Mouse (Mus musculus): ENCODE measurements around the gene Paf1. TPM values are rescaled to one million over a fixed set of nuclear protein-coding genes. Genes with fewer than 3 reads are reported as not detected.

The Paf1 gene
- polyA plus RNA-seq, 2 experiments, result 15.0 to 40.4 TPM

GRCm38 (mm10) chr7:28360291-28360690 lies 32.5 kb upstream of the Paf1 start:
- H3K4me1 ChIP-seq (replicated peaks; ENCODE audit: control insufficient read depth in 2 of 2, insufficient read depth in 2 of 2, low read length in 1 of 2), result peaks cover 0 to 10% of the 10 kb centered on the region in 2 experiments; a peak in 3 of 4 replicates
- no peaks in the 10 kb centered on the region for H3K36me3 ChIP-seq (replicated peaks; ENCODE audit: control insufficient read depth, insufficient read depth, low read depth)
- DNase-seq (ENCODE audit: low read depth in 3 of 3, low spot score in 3 of 3) (no peak), ATAC-seq (ENCODE audit: insufficient read depth) (no peak)
- H3K9ac ChIP-seq (replicated peaks), result no peak overlapping the region
- no peak overlapping the region for H3K4me3 ChIP-seq (ENCODE audit: insufficient read depth in 1 of 2, low read depth in 2 of 2, low read length in 2 of 2)
- WGBS (ENCODE audit: insufficient replicate concordance), result 74% methylated on average over 6 of the region's 6 CpGs
- TF ChIP-seq EP300 (IDR thresholded peaks at IDR 0.05; ENCODE audit: low read depth) (no peak), CTCF (IDR thresholded peaks at IDR 0.05; ENCODE audit: low read depth) (no peak)
- H3K9me3 ChIP-seq (ENCODE audit: control insufficient read depth, low read length), result no peaks in the 10 kb centered on the region
- no peaks in the 10 kb centered on the region for H3K27me3 ChIP-seq (ENCODE audit: control insufficient read depth, insufficient read depth, low read length)
- no peak overlapping the region for H3K4me2 ChIP-seq (ENCODE audit: low read depth)
- H3K27ac ChIP-seq, result no peak overlapping the region

- Histone ChIP-seq H3K36me3 (replicated peaks; ENCODE audit: control insufficient read depth, insufficient read depth, low read depth) (no peaks in the 10 kb centered on the region), H3K27ac (no peak overlapping the region), H3K4me3 (ENCODE audit: insufficient read depth in 1 of 2, low read depth in 2 of 2, low read length in 2 of 2) (no peak overlapping the region), H3K4me2 (ENCODE audit: low read depth) (no peak overlapping the region), H3K9ac (replicated peaks) (no peak overlapping the region), H3K9me3 (ENCODE audit: control insufficient read depth, low read length) (no peaks in the 10 kb centered on the region), H3K4me1 (replicated peaks; ENCODE audit: control insufficient read depth in 2 of 2, insufficient read depth in 2 of 2, low read length in 1 of 2) (peaks cover 0 to 10% of the 10 kb centered on the region in 2 experiments; a peak in 3 of 4 replicates), H3K27me3 (ENCODE audit: control insufficient read depth, insufficient read depth, low read length) (no peaks in the 10 kb centered on the region)
- no peak for ATAC-seq (ENCODE audit: insufficient read depth)
- TF ChIP-seq EP300 (IDR thresholded peaks at IDR 0.05; ENCODE audit: low read depth) (no peak), CTCF (IDR thresholded peaks at IDR 0.05; ENCODE audit: low read depth) (no peak)
- WGBS (ENCODE audit: insufficient replicate concordance), result 79% methylated on average over 19 of the region's 20 CpGs
- DNase-seq (ENCODE audit: low read depth in 3 of 3, low spot score in 3 of 3), result no peak
Measured at GRCm38 (mm10) chr7:28361647-28362341, 31.0 kb upstream of the Paf1 start.

- 75% methylated on average over 16 of the region's 16 CpGs for WGBS (ENCODE audit: insufficient replicate concordance)
- H3K9ac ChIP-seq (replicated peaks), result no peak overlapping the region
- H3K9me3 ChIP-seq (ENCODE audit: control insufficient read depth, low read length), result no peaks in the 10 kb centered on the region
- ATAC-seq (ENCODE audit: insufficient read depth) (no peak), DNase-seq (ENCODE audit: low read depth in 3 of 3, low spot score in 3 of 3) (no peak)
- H3K4me3 ChIP-seq (ENCODE audit: insufficient read depth in 1 of 2, low read depth in 2 of 2, low read length in 2 of 2), result no peak overlapping the region
- H3K4me2 ChIP-seq (ENCODE audit: low read depth), result no peak overlapping the region
- H3K36me3 ChIP-seq (replicated peaks; ENCODE audit: control insufficient read depth, insufficient read depth, low read depth), result no peaks in the 10 kb centered on the region
- peaks cover 0 to 8% of the 10 kb centered on the region in 2 experiments; a peak in 2 of 4 replicates for H3K4me1 ChIP-seq (replicated peaks; ENCODE audit: control insufficient read depth in 2 of 2, insufficient read depth in 2 of 2, low read length in 1 of 2)
- H3K27ac ChIP-seq, result no peak overlapping the region
- no peak for TF ChIP-seq EP300 (IDR thresholded peaks at IDR 0.05; ENCODE audit: low read depth)
- no peak for TF ChIP-seq CTCF (IDR thresholded peaks at IDR 0.05; ENCODE audit: low read depth)
- H3K27me3 ChIP-seq (ENCODE audit: control insufficient read depth, insufficient read depth, low read length), result no peaks in the 10 kb centered on the region
Measured at GRCm38 (mm10) chr7:28362441-28363060, 30.2 kb upstream of the Paf1 start.

GRCm38 (mm10) chr7:28367663-28368275 lies 25.0 kb upstream of the Paf1 start:
- H3K36me3 ChIP-seq (replicated peaks; ENCODE audit: control insufficient read depth, insufficient read depth, low read depth), result no peaks in the 10 kb centered on the region
- H3K9ac ChIP-seq (replicated peaks), result no peak overlapping the region
- no peak for ATAC-seq (ENCODE audit: insufficient read depth)
- no peak for TF ChIP-seq CTCF (IDR thresholded peaks at IDR 0.05; ENCODE audit: low read depth)
- TF ChIP-seq EP300 (IDR thresholded peaks at IDR 0.05; ENCODE audit: low read depth), result no peak
- WGBS (ENCODE audit: insufficient replicate concordance), result 79% methylated on average over 16 of the region's 16 CpGs
- peaks cover 12% of the 10 kb centered on the region for H3K27me3 ChIP-seq (ENCODE audit: control insufficient read depth, insufficient read depth, low read length)
- no peak overlapping the region for H3K4me3 ChIP-seq (ENCODE audit: insufficient read depth in 1 of 2, low read depth in 2 of 2, low read length in 2 of 2)
- peaks cover 0 to 8% of the 10 kb centered on the region in 2 experiments; a peak in 3 of 4 replicates for H3K4me1 ChIP-seq (replicated peaks; ENCODE audit: control insufficient read depth in 2 of 2, insufficient read depth in 2 of 2, low read length in 1 of 2)
- no peaks in the 10 kb centered on the region for H3K9me3 ChIP-seq (ENCODE audit: control insufficient read depth, low read length)
- no peak for DNase-seq (ENCODE audit: low read depth in 3 of 3, low spot score in 3 of 3)
- H3K4me2 ChIP-seq (ENCODE audit: low read depth), result no peak overlapping the region
- H3K27ac ChIP-seq, result no peak overlapping the region

All from liver, embryonic 14.5 days (tissue).